Mouse (Mus musculus) lung, adult 2 months (tissue): ENCODE data around the gene Plekha4. TPM values are rescaled to one million over a fixed set of nuclear protein-coding genes. Genes with fewer than 3 reads are reported as not detected.
"Not testable (repeated sequence)": the region's sequence is repeated elsewhere in the genome, so short reads cannot be mapped to it uniquely, and the experiment has no call there.

ENCODE experiments used
- DNase-seq: peaks from one replicate; pipeline ENCODE4 v3.0.0; 2022
- H3K4me1 ChIP-seq: fragments of 200-500 bp; 2 replicates; pipeline ENCODE4 v1.6.1; 2011; ENCODE audit warnings: low read length; ENCODE audit not compliant: control insufficient read depth, insufficient read depth
- H3K4me3 ChIP-seq: fragments of 200-500 bp; replicated peaks from 2 replicates; pipeline ENCODE3; 2011; ENCODE audit warnings: low read depth, mild to moderate bottlenecking, control low read depth, low read length; ENCODE audit errors: extremely low read depth
- CTCF ChIP-seq: fragments of 200-500 bp; IDR thresholded peaks from 2 replicates; pipeline ENCODE4 v1.5.1; 2011; ENCODE audit warnings: mild to moderate bottlenecking, low read length, control low read depth; ENCODE audit not compliant: insufficient read depth
- POLR2A ChIP-seq: fragments of 200-500 bp; IDR thresholded peaks from 2 replicates; pipeline ENCODE4 v1.6.1; 2011; ENCODE audit warnings: low read depth, mild to moderate bottlenecking, control low read depth, low read length, borderline replicate concordance; ENCODE audit errors: extremely low read depth
- WGBS: fragments of 180-500 bp; shearing (Covaris S2); methylation state at CpG from one replicate; pipeline ENCODE4 v1.1.7; 2018; 5-methylcytosine and 5-hydroxymethylcytosine counted together
- polyA plus RNA-seq: library from polyadenylated mRNA; depleted of rRNA; stranded (reverse); fragments of >200 nt; gene quantifications from 2 replicates; pipeline ENCODE4 v1.2.3, GENCODE M21; 2012; rRNA removed

The Plekha4 gene
- 11.8 and 13.1 TPM in 2 replicates for polyA plus RNA-seq

DNA sequence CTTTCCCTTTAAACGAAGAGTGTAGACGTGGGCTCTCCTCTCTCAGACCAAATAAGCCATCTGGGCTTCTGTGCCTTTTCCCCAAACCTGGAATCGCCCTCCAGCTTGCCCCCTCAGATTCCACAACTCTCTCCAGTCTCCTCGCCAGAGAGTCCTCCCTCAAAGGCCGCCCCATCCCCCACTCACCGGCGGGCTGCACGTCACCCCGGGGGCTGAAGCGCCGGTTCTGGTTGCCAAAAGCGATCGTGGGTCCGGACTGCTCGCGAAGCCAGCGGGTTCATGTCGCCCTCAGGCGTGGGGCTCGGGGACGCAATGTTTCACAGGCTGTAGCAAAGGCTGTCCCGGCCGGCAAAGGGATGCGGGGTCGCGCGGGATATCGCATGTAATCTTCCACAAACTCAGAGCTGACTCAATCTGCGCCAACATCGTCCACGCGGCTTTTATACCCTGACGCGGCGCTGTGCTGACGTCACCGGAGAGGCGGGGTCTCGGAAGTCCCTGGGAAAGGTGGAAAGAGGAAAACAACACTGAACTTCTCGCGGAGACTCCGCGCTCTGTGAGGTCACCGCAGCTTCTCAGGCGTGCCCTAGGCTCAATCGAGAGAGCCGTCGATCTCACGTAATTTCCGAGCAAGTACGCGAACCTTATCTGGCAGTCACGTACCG lies at the start of gene Plekha4, which contains the start of gene Ppp1r15a:
Gene Plekha4, plus strand, starts transcription at position 522 of the 665 bp plus-strand sequence.
Gene Ppp1r15a, minus strand, starts transcription at position 460 of the 665 bp plus-strand sequence.
- peaks cover 18% of the 10 kb centered on the region for H3K4me1 ChIP-seq
- WGBS: under 1% methylated on average over 54 of the region's 54 CpGs
- peak within 1 kb of the TSS; percentile 94 for H3K4me3 ChIP-seq
- peak; percentile 99 for DNase-seq
- TF ChIP-seq CTCF: no peak
- TF ChIP-seq POLR2A: peak; percentile 98

- WGBS: 35% methylated on average over 1 of the region's 1 CpGs
- H3K4me1 ChIP-seq: no peaks in the 10 kb centered on the region
- no peak overlapping the region for H3K4me3 ChIP-seq
- DNase-seq: no peak
- TF ChIP-seq CTCF (no peak), POLR2A (no peak)
Observed at GRCm38 (mm10) chr7:45476453-45476852, 49.7 kb upstream of the Plekha4 start.

- 1% methylated on average over 3 of the region's 3 CpGs for WGBS
- no peaks in the 10 kb centered on the region for H3K4me1 ChIP-seq
- no peak overlapping the region for H3K4me3 ChIP-seq
- TF ChIP-seq POLR2A: no peak
- TF ChIP-seq CTCF: peak; percentile 65
- DNase-seq: peak; percentile 58
Observed at GRCm38 (mm10) chr7:45477003-45477402, 49.1 kb upstream of the Plekha4 start.

GRCm38 (mm10) chr7:45478774-45479173 lies 47.4 kb upstream of the Plekha4 start:
- H3K4me3 ChIP-seq: no peak overlapping the region
- no peak for DNase-seq
- no peaks in the 10 kb centered on the region for H3K4me1 ChIP-seq
- WGBS: 96% methylated on average over 7 of the region's 7 CpGs
- TF ChIP-seq POLR2A (no peak), CTCF (no peak)

- 81% methylated on average over 3 of the region's 4 CpGs for WGBS
- not testable (repeated sequence) for H3K4me3 ChIP-seq, DNase-seq, H3K4me1 ChIP-seq
Observed at GRCm38 (mm10) chr7:45480310-45480709, 45.8 kb upstream of the Plekha4 start.

DNA sequence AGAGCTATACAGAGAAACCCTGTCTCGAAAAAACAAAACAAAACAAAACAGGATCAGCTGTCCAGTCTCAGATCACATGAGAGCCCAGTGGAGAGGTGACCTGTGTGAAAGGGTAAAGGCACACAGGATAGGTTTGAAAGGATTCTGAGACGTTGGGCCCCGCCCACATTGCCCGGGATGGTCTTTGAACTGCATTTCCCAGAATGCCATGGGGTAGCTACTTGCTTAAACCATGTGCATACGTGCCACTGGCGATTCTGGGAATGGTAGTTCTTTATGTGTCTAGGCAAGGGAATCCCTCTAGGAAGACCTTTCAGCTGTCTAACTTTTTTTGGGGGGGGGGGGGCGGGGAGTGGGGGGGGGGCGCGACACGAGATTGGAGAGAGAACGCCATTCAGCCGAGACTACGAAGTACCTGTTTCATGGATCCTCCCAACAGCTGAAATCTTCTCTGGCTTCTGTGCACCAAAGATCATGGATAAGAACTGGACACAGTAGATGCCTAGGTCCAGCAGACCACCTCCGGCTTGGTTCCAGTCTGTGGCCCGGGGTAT lies 44.7 kb upstream of the Plekha4 start, which contains the start of gene Tulp2:
Gene Tulp2, plus strand, starts transcription at position 504 of the 554 bp plus-strand sequence.
- WGBS: 42% methylated on average over 15 of the region's 15 CpGs
- TF ChIP-seq POLR2A (no peak), CTCF (no peak)
- no peak within 1 kb of the TSS for H3K4me3 ChIP-seq
- peak; percentile 57 for DNase-seq
- H3K4me1 ChIP-seq: no peaks in the 10 kb centered on the region

GRCm38 (mm10) chr7:45482166-45482565 lies 44.0 kb upstream of the Plekha4 start:
- WGBS: 74% methylated on average over 1 of the region's 1 CpGs
- TF ChIP-seq POLR2A: no peak
- no peak for TF ChIP-seq CTCF
- DNase-seq: no peak
- Histone ChIP-seq H3K4me3 (no peak overlapping the region), H3K4me1 (no peaks in the 10 kb centered on the region)

GRCm38 (mm10) chr7:45484985-45485384 lies 41.1 kb upstream of the Plekha4 start:
- H3K4me1 ChIP-seq, DNase-seq, H3K4me3 ChIP-seq: not testable (repeated sequence)
- 89% methylated on average over 5 of the region's 5 CpGs for WGBS

- no peak overlapping the region for H3K4me3 ChIP-seq
- WGBS: 62% methylated on average over 7 of the region's 7 CpGs
- TF ChIP-seq POLR2A (no peak), CTCF (no peak)
- no peak for DNase-seq
- H3K4me1 ChIP-seq: peaks cover 3% of the 10 kb centered on the region; the same call in 1 of the 2 replicates
Observed at GRCm38 (mm10) chr7:45486158-45486557, 40.0 kb upstream of the Plekha4 start.

DNA sequence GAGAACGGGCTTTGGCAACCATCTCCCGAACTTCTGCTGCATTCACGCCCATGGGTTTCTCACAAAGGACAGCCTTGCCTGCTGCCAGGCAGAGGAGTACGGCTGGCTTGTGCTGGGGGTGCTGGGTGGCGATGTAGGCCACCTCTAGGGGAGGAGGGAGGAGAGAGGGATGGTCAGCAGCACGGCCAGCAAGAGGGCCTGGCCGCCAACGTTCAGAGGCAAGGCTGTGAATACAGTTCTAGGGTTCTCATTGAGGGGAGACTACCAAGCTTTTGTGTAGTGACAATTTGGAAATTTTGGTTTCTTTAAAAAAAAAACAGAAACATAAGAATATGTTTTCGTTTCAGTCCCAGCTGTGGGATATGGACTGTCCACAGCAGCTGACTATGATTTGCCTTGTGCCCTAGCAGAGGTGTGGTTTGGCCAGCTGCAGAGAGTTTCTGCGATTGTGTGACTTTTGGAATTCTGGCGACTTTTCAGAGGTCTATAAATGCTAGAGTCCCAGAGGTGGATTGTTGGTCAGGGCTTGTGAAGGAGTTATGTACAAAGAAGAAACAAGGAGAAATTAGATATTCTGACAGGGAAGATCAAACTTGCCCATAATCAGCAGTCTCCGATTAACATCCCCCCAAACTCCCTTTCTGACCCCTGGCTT lies 39.2 kb upstream of the Plekha4 start, which contains the start of gene Gm45808:
Gene Gm45808, minus strand, starts transcription at position 51 of the 655 bp plus-strand sequence.
- 78% methylated on average over 12 of the region's 12 CpGs for WGBS
- no peak for TF ChIP-seq CTCF
- no peak for TF ChIP-seq POLR2A

More for the DNA sequence above, 39.2 kb upstream of the Plekha4 start, which contains the start of gene Gm45808:
- DNase-seq: no peak
- Histone ChIP-seq H3K4me3 (no peak within 1 kb of the TSS), H3K4me1 (peaks cover 3% of the 10 kb centered on the region; the same call in 1 of the 2 replicates)
